Mouse (Mus musculus) liver, adult 2 months (tissue): ENCODE results near the gene Gjd2. TPM values are rescaled to one million over a fixed set of nuclear protein-coding genes. Genes with fewer than 3 reads are reported as not detected.
A peak's percentile ranks its signal among the peaks of the same experiment; 100 is the strongest.

Experiments used
- DNase-seq: peaks from one replicate; pipeline ENCODE4 v3.0.0-alpha.2; 2011; ENCODE audit warnings: low read depth, low spot score; ENCODE audit errors: extremely low read depth
- H3K27ac ChIP-seq: fragments of 200-500 bp; replicated peaks from 2 replicates; pipeline ENCODE4 v1.5.1; 2012; ENCODE audit warnings: low read depth, mild to moderate bottlenecking, control low read depth, inconsistent platforms, low read length; ENCODE audit not compliant: insufficient read depth
- H3K27me3 ChIP-seq: fragments of 200-500 bp; 2 replicates; pipeline ENCODE4 v1.6.1; 2012; ENCODE audit warnings: mild to moderate bottlenecking, moderate library complexity, low read length, inconsistent platforms; ENCODE audit not compliant: control insufficient read depth, insufficient read depth
- H3K36me3 ChIP-seq: fragments of 200-500 bp; 2 replicates; pipeline ENCODE4 v1.6.1; 2012; ENCODE audit warnings: low read length, inconsistent platforms; ENCODE audit not compliant: control insufficient read depth, insufficient read depth
- H3K4me1 ChIP-seq: fragments of 200-500 bp; 2 replicates; pipeline ENCODE4 v1.6.1; 2011; ENCODE audit warnings: low read length; ENCODE audit not compliant: control insufficient read depth, insufficient read depth
- H3K4me3 ChIP-seq: fragments of 200-500 bp; 2 replicates; pipeline ENCODE4 v1.5.1; 2011; ENCODE audit warnings: low read depth, mild to moderate bottlenecking, control low read depth, low read length, moderate library complexity; ENCODE audit not compliant: insufficient read depth
- H3K79me2 ChIP-seq: fragments of 200-500 bp; 2 replicates; pipeline ENCODE4 v1.6.1; 2012; ENCODE audit warnings: inconsistent platforms, mild to moderate bottlenecking, low read length, moderate library complexity; ENCODE audit not compliant: control insufficient read depth, insufficient read depth
- H3K9ac ChIP-seq: fragments of 200-500 bp; 2 replicates; pipeline ENCODE4 v1.6.1; 2012; ENCODE audit warnings: low read depth, mild to moderate bottlenecking, control low read depth, inconsistent platforms, low read length
- CTCF ChIP-seq: fragments of 200-500 bp; IDR thresholded peaks from 2 replicates; pipeline ENCODE4 v1.5.1; 2011; ENCODE audit warnings: low read depth, low read length, control low read depth
- POLR2A ChIP-seq: fragments of 200-500 bp; IDR thresholded peaks from 2 replicates; pipeline ENCODE4 v1.6.1; 2011; ENCODE audit warnings: low read length, control low read depth; ENCODE audit not compliant: insufficient read depth; ENCODE audit errors: extremely low read depth
- WGBS: fragments of 180-500 bp; shearing (Covaris S2); methylation state at CpG from one replicate; pipeline ENCODE4 v1.1.7; 2018; 5-methylcytosine and 5-hydroxymethylcytosine counted together
- polyA plus RNA-seq: library from polyadenylated mRNA; depleted of rRNA; stranded (reverse); fragments of >200 nt; gene quantifications from 2 replicates; pipeline ENCODE4 v1.2.3, GENCODE M21; 2012
- total RNA-seq: library from RNA; depleted of rRNA; stranded (reverse); fragments of >200 nt; gene quantifications from 2 replicates; pipeline ENCODE4 v1.2.3, GENCODE M21; 2014

Gene Gjd2
- total and polyA plus RNA-seq, 2 experiments = not detected

GRCm38 (mm10) chr2:114019474-114020209, 6.2 kb upstream of the Gjd2 start:
- Histone ChIP-seq H3K36me3 (no peaks in the 10 kb centered on the region), H3K4me3 (no peak overlapping the region), H3K79me2 (no peaks in the 10 kb centered on the region), H3K4me1 (no peaks in the 10 kb centered on the region), H3K27ac (no peak overlapping the region), H3K27me3 (0 out of 2 replicates have a peak, but pooled peaks cover 3% of the 10 kb centered on the region), H3K9ac (no peak overlapping the region)
- TF ChIP-seq CTCF = no peak
- TF ChIP-seq POLR2A = no peak
- WGBS = 84% methylated on average over 11 of the region's 11 CpGs
- no peak for DNase-seq

DNA sequence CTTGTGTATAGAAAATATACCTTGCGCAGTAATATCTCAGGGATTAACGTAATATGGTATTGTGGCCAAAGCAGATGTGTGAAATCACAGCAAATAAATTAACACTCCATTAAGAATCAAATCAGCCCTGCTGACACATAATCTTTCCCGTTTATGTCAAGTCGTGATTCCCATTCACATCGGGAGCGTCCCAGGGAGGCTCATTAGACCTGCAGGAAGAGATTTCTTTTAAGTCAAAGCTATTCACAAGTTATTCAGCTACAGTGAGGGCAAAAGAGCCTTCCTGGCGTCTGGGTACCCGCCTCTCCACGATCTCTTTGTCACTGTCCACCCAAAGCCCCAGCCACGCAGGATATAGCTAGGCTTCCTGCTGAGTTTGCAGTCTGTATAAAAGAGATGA, 4.7 kb upstream of the Gjd2 start:
- DNase-seq = no peak
- H3K79me2 ChIP-seq = no peaks in the 10 kb centered on the region
- H3K4me3 ChIP-seq = no peak overlapping the region
- H3K27ac ChIP-seq = no peak overlapping the region
- H3K27me3 ChIP-seq = peaks cover 6% of the 10 kb centered on the region; the same call in 1 of the 2 replicates
- no peak overlapping the region for H3K9ac ChIP-seq
- no peaks in the 10 kb centered on the region for H3K4me1 ChIP-seq
- 33% methylated on average over 10 of the region's 10 CpGs for WGBS
- H3K36me3 ChIP-seq = no peaks in the 10 kb centered on the region
- no peak for TF ChIP-seq POLR2A
- no peak for TF ChIP-seq CTCF

GRCm38 (mm10) chr2:114014839-114015238, 1.4 kb upstream of the Gjd2 start:
- Histone ChIP-seq H3K36me3 (no peaks in the 10 kb centered on the region), H3K27ac (no peak overlapping the region), H3K4me3 (no peak overlapping the region), H3K4me1 (no peaks in the 10 kb centered on the region), H3K79me2 (no peaks in the 10 kb centered on the region), H3K9ac (no peak overlapping the region), H3K27me3 (peaks cover 12% of the 10 kb centered on the region)
- no peak for DNase-seq
- 75% methylated on average over 6 of the region's 6 CpGs for WGBS
- no peak for TF ChIP-seq CTCF
- TF ChIP-seq POLR2A = no peak

DNA sequence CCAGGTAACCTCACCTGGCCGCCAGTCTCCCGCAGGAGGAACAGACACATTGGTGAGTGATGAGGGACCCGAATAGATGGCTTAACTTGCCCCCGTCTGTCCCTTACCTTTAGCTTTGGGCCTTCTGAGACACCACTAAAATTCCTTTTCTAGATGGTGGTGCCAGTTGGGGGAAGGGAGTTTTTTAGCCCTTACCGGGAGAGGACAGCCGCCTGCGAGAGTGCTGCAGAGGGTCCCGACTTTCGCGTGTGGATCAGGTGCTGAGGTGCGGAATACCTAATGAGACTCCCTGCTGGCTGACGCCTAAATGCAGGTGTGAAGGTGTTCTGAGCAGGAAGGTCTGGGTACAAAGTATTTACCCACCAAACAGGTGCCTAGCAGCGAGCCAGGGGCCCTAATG, 427 bp upstream of the Gjd2 start:
- Histone ChIP-seq H3K36me3 (no peaks in the 10 kb centered on the region), H3K27ac (no peak overlapping the region), H3K4me3 (no peak overlapping the region), H3K27me3 (peaks cover 12% of the 10 kb centered on the region), H3K4me1 (no peaks in the 10 kb centered on the region), H3K79me2 (no peaks in the 10 kb centered on the region), H3K9ac (no peak overlapping the region)
- WGBS = 2% methylated on average over 13 of the region's 13 CpGs
- DNase-seq = no peak
- TF ChIP-seq CTCF (no peak), POLR2A (no peak)

- H3K4me3 ChIP-seq = no peak overlapping the region
- no peak for DNase-seq
- WGBS = 8% methylated on average over 19 of the region's 19 CpGs
- no peak for TF ChIP-seq POLR2A
- TF ChIP-seq CTCF = no peak
- no peak overlapping the region for H3K27ac ChIP-seq
- H3K9ac ChIP-seq = no peak overlapping the region
- H3K79me2 ChIP-seq = no peaks in the 10 kb centered on the region
- no peaks in the 10 kb centered on the region for H3K36me3 ChIP-seq
- peaks cover 12% of the 10 kb centered on the region for H3K27me3 ChIP-seq
- no peaks in the 10 kb centered on the region for H3K4me1 ChIP-seq
These were observed 639 bp downstream of the Gjd2 start for GRCm38 (mm10) chr2:114012749-114013211.

GRCm38 (mm10) chr2:114011838-114012237, 1.6 kb downstream of the Gjd2 start:
- Histone ChIP-seq H3K9ac (no peak overlapping the region), H3K27ac (no peak overlapping the region), H3K4me1 (no peaks in the 10 kb centered on the region), H3K79me2 (no peaks in the 10 kb centered on the region), H3K4me3 (no peak overlapping the region), H3K36me3 (no peaks in the 10 kb centered on the region), H3K27me3 (peaks cover 12% of the 10 kb centered on the region)
- TF ChIP-seq CTCF (no peak), POLR2A (no peak)
- DNase-seq = peak; percentile 14
- WGBS = 57% methylated on average over 4 of the region's 4 CpGs
